Mouse (Mus musculus) stomach, adult 2 months (tissue): ENCODE measurements around the gene Lmbr1. TPM values are rescaled to one million over a fixed set of nuclear protein-coding genes. Genes with fewer than 3 reads are reported as not detected.

Source experiments
- polyA plus RNA-seq: library from polyadenylated mRNA; depleted of rRNA; stranded (reverse); fragments of >200 nt; gene quantifications from 2 replicates; pipeline ENCODE4 v1.2.3, GENCODE M21; 2012; rRNA removed

Lmbr1 gene
- 0.81 and 1.5 TPM in 2 replicates for polyA plus RNA-seq

DNA sequence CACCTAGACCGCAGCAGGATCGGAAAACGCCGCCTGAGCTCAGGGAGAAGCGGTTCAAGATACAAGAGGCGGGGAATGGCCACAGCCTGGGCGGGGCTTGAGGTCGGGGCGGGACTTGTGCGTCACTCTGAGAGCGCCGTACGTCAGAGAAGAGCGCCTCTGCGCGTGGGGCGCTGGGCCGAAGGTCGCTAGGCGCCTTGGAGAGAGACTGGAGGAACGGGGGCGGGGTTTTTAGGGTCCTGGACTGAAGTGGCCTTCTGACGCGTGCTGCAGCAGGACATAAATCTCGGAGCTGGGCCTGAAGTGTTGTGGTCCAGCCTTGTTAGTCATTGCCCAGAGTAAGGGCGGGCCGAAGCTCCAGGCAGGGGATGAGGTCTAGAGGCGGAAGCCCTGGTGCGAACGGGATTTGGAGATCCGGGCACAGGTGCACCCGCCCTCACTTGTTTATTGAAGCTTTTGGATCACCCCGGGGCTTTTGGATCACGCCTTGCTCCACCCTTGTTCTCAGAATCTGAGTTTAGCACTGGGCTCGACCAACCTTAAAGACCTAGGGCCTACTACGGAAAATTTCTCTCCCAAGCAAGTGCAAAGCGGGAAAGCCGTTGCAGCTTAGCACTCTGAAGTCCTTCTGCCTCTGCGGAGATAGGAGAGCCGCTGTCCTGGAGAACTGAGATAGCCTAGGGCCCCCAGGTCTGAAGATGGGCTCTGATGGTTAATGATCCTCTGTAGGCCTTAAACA, at the start of gene Lmbr1:
Gene Lmbr1, minus strand, starts transcription at position 93 of the 739 bp plus-strand sequence.

GRCm38 (mm10) chr5:29195570-29196263, 182.5 kb downstream of the Lmbr1 start, which contains the start of gene Rnf32:
Gene Rnf32 (plus strand): TSS chr5:29195992.

Other genes with a start within 250 kb of the Lmbr1 start
- gene Rnf32, start 182.4 kb downstream of the Lmbr1 start, polyA plus RNA-seq = 0.16 and 0.17 TPM in 2 replicates
- gene Nom1, start 56.3 kb upstream of the Lmbr1 start, polyA plus RNA-seq = 0.72 and 0.82 TPM in 2 replicates
- gene Mnx1, start 100.1 kb upstream of the Lmbr1 start, polyA plus RNA-seq = 0.19 and 1.1 TPM in 2 replicates
- gene Ube3c, start 190.9 kb upstream of the Lmbr1 start, polyA plus RNA-seq = 2.8 and 3.3 TPM in 2 replicates